Mouse (Mus musculus) heart, adult 2 months (tissue): ENCODE measurements at regions not wholly inside any gene's neighbourhood (a gene's known extent, or its start where the extent isn't known, plus 50 kb on each side); places are given as distances from the start of the nearest gene placed in this dataset.

ENCODE experiments used
- CTCF ChIP-seq: fragments of 200-600 bp; IDR thresholded peaks from 2 replicates; pipeline ENCODE4 v1.8.1; 2022; ENCODE audit warnings: antibody characterized with exemption, mild to moderate bottlenecking, moderate library complexity
- EP300 ChIP-seq: fragments of 200-500 bp; IDR thresholded peaks from 2 replicates; pipeline ENCODE4 v1.6.1; 2011; ENCODE audit warnings: low read depth, low read length, control low read depth; ENCODE audit not compliant: insufficient read depth
- POLR2A ChIP-seq: fragments of 200-500 bp; IDR thresholded peaks from 2 replicates; pipeline ENCODE4 v1.6.1; 2011; ENCODE audit warnings: mild to moderate bottlenecking, low read depth, low read length, control low read depth; ENCODE audit not compliant: insufficient read depth

DNA sequence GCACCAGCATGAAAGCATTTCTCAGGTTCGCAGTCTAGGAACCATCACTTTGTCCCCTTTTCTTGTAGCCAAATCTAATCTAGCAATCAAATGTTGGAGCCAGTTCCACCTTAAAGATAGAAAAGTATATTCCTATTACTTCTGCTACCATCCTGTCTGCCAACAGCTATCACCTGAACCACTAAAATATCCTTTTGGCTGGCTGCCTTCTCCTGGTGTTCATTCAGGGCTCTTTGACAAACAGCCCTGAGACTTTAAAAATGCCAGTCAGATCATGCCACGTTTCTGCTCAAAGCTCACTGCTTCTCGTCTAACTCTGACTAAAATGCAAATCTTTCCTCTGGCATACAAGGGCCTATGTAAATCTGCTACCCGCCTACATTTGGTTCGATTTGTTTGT, 439.7 kb upstream of the Fam92a start:
- no peak for TF ChIP-seq CTCF
- TF ChIP-seq EP300, result no peak
- no peak for TF ChIP-seq POLR2A
